Mouse (Mus musculus): ENCODE data around the gene Rwdd3. TPM values are rescaled to one million over a fixed set of nuclear protein-coding genes. Genes with fewer than 3 reads are reported as not detected.

Gene Rwdd3
- polyA plus RNA-seq, 1 experiment from 2014 or later, result 3.9 TPM

GRCm38 (mm10) chr3:121187510-121187909 is 16.0 kb upstream of the Rwdd3 start:
- Histone ChIP-seq H3K27me3 (ENCODE audit: control insufficient read depth, insufficient read depth, low read length) (no peaks in the 10 kb centered on the region), H3K9me3 (ENCODE audit: control insufficient read depth, low read length) (no peaks in the 10 kb centered on the region), H3K36me3 (ENCODE audit: control insufficient read depth, insufficient read depth, low read length) (no peaks in the 10 kb centered on the region), H3K4me1 (ENCODE audit: control insufficient read depth, insufficient read depth, low read length) (no peaks in the 10 kb centered on the region), H3K9ac (ENCODE audit: low read length) (no peak overlapping the region), H3K27ac (ENCODE audit: low read depth, low read length) (no peak overlapping the region), H3K4me2 (no peak overlapping the region), H3K4me3 (ENCODE audit: low read depth, low read length) (no peak overlapping the region)
- ATAC-seq (ENCODE audit: low FRiP score), result no peak
- 88% methylated on average over 7 of the region's 7 CpGs for WGBS
- DNase-seq (ENCODE audit: low spot score, missing footprints), result no peak

DNA sequence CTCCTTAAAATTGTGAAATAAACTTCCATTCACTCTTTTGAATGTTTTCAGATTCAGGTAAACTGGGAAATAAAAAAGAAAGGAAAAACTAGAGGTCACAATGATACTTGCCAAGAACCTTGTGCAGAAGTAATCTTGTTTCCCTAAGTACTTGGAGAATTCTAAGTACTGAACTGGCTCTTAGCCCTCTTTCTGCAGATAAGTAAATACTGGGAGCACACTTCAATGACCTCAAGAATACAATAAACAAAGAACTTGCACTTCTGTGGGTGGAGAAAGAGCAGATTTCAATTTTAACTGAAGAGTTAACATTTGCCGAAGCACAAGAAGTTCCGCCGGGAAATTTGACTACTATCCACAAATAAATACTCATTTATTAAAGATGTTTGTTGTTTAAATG is 15.4 kb upstream of the Rwdd3 start:
- H3K4me2 ChIP-seq, result no peak overlapping the region
- H3K27me3 ChIP-seq (ENCODE audit: control insufficient read depth, insufficient read depth, low read length), result no peaks in the 10 kb centered on the region
- no peaks in the 10 kb centered on the region for H3K4me1 ChIP-seq (ENCODE audit: control insufficient read depth, insufficient read depth, low read length)
- H3K9me3 ChIP-seq (ENCODE audit: control insufficient read depth, low read length), result no peaks in the 10 kb centered on the region
- 86% methylated on average over 3 of the region's 3 CpGs for WGBS
- H3K27ac ChIP-seq (ENCODE audit: low read depth, low read length), result no peak overlapping the region
- ATAC-seq (ENCODE audit: low FRiP score) (no peak), DNase-seq (ENCODE audit: low spot score, missing footprints) (no peak)
- no peaks in the 10 kb centered on the region for H3K36me3 ChIP-seq (ENCODE audit: control insufficient read depth, insufficient read depth, low read length)
- H3K9ac ChIP-seq (ENCODE audit: low read length), result no peak overlapping the region
- H3K4me3 ChIP-seq (ENCODE audit: low read depth, low read length), result no peak overlapping the region

DNA sequence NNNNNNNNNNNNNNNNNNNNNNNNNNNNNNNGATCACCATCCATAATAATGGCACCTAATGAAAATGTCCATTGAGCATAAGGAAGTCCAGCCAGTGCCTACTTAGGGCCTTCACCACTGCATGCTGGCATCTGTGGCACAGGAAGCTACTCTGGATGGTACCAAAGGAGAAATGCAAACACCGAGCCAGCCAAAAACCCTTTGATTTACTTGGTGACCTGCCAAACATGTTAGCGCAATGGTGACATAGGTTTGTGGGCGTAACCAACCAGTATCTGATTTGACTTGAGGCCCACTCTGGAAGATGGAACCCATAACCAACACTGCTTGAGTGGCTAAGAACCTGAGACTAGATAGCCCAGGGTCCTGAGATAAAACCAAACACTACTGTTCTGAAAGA is 13.7 kb upstream of the Rwdd3 start:
- WGBS, result 93% methylated on average over 3 of the region's 3 CpGs
- no peaks in the 10 kb centered on the region for H3K4me1 ChIP-seq (ENCODE audit: control insufficient read depth, insufficient read depth, low read length)
- H3K9me3 ChIP-seq (ENCODE audit: control insufficient read depth, low read length), result no peaks in the 10 kb centered on the region
- H3K27ac ChIP-seq (ENCODE audit: low read depth, low read length), result no peak overlapping the region
- no peak overlapping the region for H3K4me2 ChIP-seq
- no peak overlapping the region for H3K4me3 ChIP-seq (ENCODE audit: low read depth, low read length)
- H3K27me3 ChIP-seq (ENCODE audit: control insufficient read depth, insufficient read depth, low read length), result no peaks in the 10 kb centered on the region
- H3K9ac ChIP-seq (ENCODE audit: low read length), result no peak overlapping the region
- DNase-seq (ENCODE audit: low spot score, missing footprints) (no peak), ATAC-seq (ENCODE audit: low FRiP score) (no peak)
- H3K36me3 ChIP-seq (ENCODE audit: control insufficient read depth, insufficient read depth, low read length), result no peaks in the 10 kb centered on the region

DNA sequence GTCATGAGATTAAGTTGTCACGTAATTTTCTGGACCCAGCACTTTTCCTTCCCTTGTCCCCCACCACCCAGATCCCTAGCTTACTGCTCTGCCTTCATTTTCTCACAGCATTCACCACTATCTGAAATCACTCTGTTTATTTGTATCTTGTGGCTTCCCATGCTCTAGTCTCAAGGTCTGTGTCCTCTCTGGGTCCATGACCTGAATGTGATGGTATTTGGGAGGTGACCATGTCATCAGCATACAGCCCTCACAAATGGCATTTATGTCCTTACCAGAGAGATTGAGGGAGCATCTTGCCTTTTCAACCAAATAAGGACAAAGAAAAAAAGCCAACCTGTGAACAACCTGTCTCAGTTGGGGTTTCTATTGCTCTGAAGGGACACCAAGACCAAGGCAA is 4.5 kb upstream of the Rwdd3 start:
- DNase-seq (ENCODE audit: low spot score, missing footprints) (no peak), ATAC-seq (ENCODE audit: low FRiP score) (no peak)
- WGBS, result 100% methylated on average over 1 of the region's 1 CpGs
- H3K9me3 ChIP-seq (ENCODE audit: control insufficient read depth, low read length), result no peaks in the 10 kb centered on the region
- H3K27ac ChIP-seq (ENCODE audit: low read depth, low read length), result no peak overlapping the region
- H3K9ac ChIP-seq (ENCODE audit: low read length), result no peak overlapping the region
- H3K4me1 ChIP-seq (ENCODE audit: control insufficient read depth, insufficient read depth, low read length), result no peaks in the 10 kb centered on the region
- H3K4me2 ChIP-seq, result no peak overlapping the region
- H3K36me3 ChIP-seq (ENCODE audit: control insufficient read depth, insufficient read depth, low read length), result no peaks in the 10 kb centered on the region
- no peaks in the 10 kb centered on the region for H3K27me3 ChIP-seq (ENCODE audit: control insufficient read depth, insufficient read depth, low read length)
- H3K4me3 ChIP-seq (ENCODE audit: low read depth, low read length), result no peak overlapping the region

DNA sequence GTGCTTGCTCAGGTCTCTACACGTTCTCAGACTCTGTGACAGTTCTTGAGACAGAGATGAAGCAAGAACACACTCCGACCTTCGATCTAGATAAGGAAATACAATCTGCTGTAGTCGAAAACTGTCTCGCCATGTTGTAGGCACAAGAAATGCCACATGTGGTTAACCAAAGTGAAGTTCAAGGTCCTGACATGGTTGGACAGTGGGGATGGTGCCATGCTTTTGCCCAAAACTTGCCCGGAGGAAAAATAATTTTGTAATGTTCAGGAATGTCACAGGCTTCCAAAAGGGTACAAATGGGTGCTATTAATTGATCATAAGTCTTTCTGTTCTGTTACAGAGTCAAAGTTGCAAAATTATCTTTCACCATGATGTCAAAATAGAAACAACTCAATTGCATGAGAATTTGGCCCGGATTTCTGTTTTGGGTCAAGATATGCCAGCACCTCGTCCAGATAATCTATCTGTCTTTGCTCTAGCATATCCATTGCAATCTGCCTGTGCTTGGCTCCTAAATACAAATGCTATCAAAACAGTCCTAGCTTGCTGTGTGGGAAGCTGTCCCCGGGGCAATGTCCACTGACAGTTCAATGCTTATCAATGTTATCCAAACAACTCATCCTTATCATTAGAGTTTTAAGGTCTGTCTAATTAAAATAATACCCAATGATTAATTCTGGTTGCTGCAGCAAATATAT is 2.9 kb upstream of the Rwdd3 start:
- no peaks in the 10 kb centered on the region for H3K36me3 ChIP-seq (ENCODE audit: control insufficient read depth, insufficient read depth, low read length)
- WGBS, result 84% methylated on average over 9 of the region's 9 CpGs
- H3K4me2 ChIP-seq, result no peak overlapping the region
- DNase-seq (ENCODE audit: low spot score, missing footprints) (no peak), ATAC-seq (ENCODE audit: low FRiP score) (no peak)
- H3K9me3 ChIP-seq (ENCODE audit: control insufficient read depth, low read length), result no peaks in the 10 kb centered on the region
- H3K9ac ChIP-seq (ENCODE audit: low read length), result no peak overlapping the region
- no peaks in the 10 kb centered on the region for H3K27me3 ChIP-seq (ENCODE audit: control insufficient read depth, insufficient read depth, low read length)
- no peak overlapping the region for H3K27ac ChIP-seq (ENCODE audit: low read depth, low read length)
- no peaks in the 10 kb centered on the region for H3K4me1 ChIP-seq (ENCODE audit: control insufficient read depth, insufficient read depth, low read length)
- H3K4me3 ChIP-seq (ENCODE audit: low read depth, low read length), result no peak overlapping the region

DNA sequence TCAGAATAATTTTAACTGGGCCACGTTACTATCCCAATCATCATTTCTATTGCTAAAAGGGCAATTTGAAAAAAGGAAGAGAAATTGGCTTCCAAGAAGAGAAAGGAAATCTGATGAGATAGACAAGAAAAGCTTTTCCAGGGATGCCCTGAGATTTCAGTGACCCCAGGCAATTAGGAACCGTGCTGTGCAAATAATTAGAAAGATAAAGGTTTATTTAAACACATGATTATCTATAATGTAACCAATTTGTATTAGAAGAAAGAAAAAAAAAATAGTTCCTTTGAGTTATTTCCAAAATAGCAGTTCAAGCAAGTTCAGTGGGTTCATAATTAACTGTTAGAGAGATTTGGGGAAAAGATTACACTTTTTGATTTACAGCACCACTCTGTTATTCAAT is 1.2 kb upstream of the Rwdd3 start:
- DNase-seq (ENCODE audit: low spot score, missing footprints), result no peak
- H3K4me1 ChIP-seq (ENCODE audit: control insufficient read depth, insufficient read depth, low read length), result no peaks in the 10 kb centered on the region
- H3K27ac ChIP-seq (ENCODE audit: low read depth, low read length), result no peak overlapping the region
- ATAC-seq (ENCODE audit: low FRiP score), result no peak
- H3K9ac ChIP-seq (ENCODE audit: low read length), result no peak overlapping the region
- H3K27me3 ChIP-seq (ENCODE audit: control insufficient read depth, insufficient read depth, low read length), result no peaks in the 10 kb centered on the region
- no peak overlapping the region for H3K4me2 ChIP-seq
- H3K36me3 ChIP-seq (ENCODE audit: control insufficient read depth, insufficient read depth, low read length), result no peaks in the 10 kb centered on the region
- no peak overlapping the region for H3K4me3 ChIP-seq (ENCODE audit: low read depth, low read length)
- 92% methylated on average over 2 of the region's 2 CpGs for whole genome bisulfite sequencing
- H3K9me3 ChIP-seq (ENCODE audit: control insufficient read depth, low read length), result no peaks in the 10 kb centered on the region

DNA sequence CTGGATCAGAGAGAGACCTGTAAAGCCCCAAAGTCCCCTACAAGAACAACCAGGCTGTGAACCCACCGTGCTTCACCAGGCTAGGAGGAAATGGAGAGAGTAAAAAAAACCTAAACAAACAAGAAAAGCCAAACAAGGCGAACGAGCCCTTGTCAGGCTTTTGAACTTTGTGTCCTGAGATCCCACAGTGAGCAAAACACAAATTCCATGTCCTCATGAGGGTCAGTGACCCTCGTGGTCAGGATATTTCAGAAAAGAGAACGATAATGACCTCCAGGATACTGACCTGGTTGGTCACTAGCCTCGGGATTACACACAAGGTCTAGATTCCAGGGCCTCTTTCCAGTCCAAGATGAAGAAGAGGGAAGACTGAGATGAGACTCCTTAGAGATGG is 374 bp upstream of the Rwdd3 start:
- Histone ChIP-seq H3K4me2 (peak overlapping the region; percentile 65), H3K4me3 (ENCODE audit: low read depth, low read length) (no peak overlapping the region), H3K9ac (ENCODE audit: low read length) (peak overlapping the region; percentile 75; the same call in 1 of the 2 replicates), H3K27me3 (ENCODE audit: control insufficient read depth, insufficient read depth, low read length) (no peaks in the 10 kb centered on the region), H3K36me3 (ENCODE audit: control insufficient read depth, insufficient read depth, low read length) (no peaks in the 10 kb centered on the region), H3K4me1 (ENCODE audit: control insufficient read depth, insufficient read depth, low read length) (no peaks in the 10 kb centered on the region), H3K27ac (ENCODE audit: low read depth, low read length) (no peak overlapping the region), H3K9me3 (ENCODE audit: control insufficient read depth, low read length) (no peaks in the 10 kb centered on the region)
- WGBS, result 53% methylated on average over 6 of the region's 6 CpGs
- DNase-seq (ENCODE audit: low spot score, missing footprints) (no peak), ATAC-seq (ENCODE audit: low FRiP score) (peak; percentile 15; the same call in 1 of the 2 replicates)

DNA sequence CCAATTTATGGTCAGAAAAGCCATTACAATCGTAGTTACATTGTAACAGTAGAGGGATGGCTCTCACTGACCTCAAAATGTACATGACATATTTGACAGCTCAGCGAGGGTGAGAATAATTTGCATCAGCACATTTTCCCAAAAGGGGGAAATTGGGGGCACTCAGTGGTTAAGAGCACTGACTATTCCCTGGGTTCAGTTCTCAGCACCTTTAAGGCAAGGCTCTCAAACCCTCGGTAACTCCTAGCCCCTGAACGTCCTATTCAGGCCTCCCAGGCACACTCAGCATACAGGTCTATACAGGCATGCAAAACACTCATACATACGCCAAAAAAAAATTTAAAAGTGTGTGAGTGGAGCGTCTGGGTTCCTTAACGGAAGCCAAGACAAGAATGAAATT is 864 bp downstream of the Rwdd3 start:
- H3K4me3 ChIP-seq (ENCODE audit: low read depth, low read length), result no peak overlapping the region
- H3K9me3 ChIP-seq (ENCODE audit: control insufficient read depth, low read length), result no peaks in the 10 kb centered on the region
- ATAC-seq (ENCODE audit: low FRiP score) (no peak), DNase-seq (ENCODE audit: low spot score, missing footprints) (peak; percentile 83)
- H3K36me3 ChIP-seq (ENCODE audit: control insufficient read depth, insufficient read depth, low read length), result no peaks in the 10 kb centered on the region
- H3K9ac ChIP-seq (ENCODE audit: low read length), result no peak overlapping the region
- H3K27ac ChIP-seq (ENCODE audit: low read depth, low read length), result no peak overlapping the region
- peak overlapping the region; percentile 65; the same call in 1 of the 2 replicates for H3K4me2 ChIP-seq
- no peaks in the 10 kb centered on the region for H3K4me1 ChIP-seq (ENCODE audit: control insufficient read depth, insufficient read depth, low read length)
- WGBS, result 62% methylated on average over 7 of the region's 7 CpGs
- H3K27me3 ChIP-seq (ENCODE audit: control insufficient read depth, insufficient read depth, low read length), result no peaks in the 10 kb centered on the region

- no peaks in the 10 kb centered on the region for H3K27me3 ChIP-seq (ENCODE audit: control insufficient read depth, insufficient read depth, low read length)
- ATAC-seq (ENCODE audit: low FRiP score) (no peak), DNase-seq (ENCODE audit: low spot score, missing footprints) (no peak)
- no peak overlapping the region for H3K27ac ChIP-seq (ENCODE audit: low read depth, low read length)
- no peaks in the 10 kb centered on the region for H3K9me3 ChIP-seq (ENCODE audit: control insufficient read depth, low read length)
- H3K4me1 ChIP-seq (ENCODE audit: control insufficient read depth, insufficient read depth, low read length), result no peaks in the 10 kb centered on the region
- H3K9ac ChIP-seq (ENCODE audit: low read length), result no peak overlapping the region
- H3K36me3 ChIP-seq (ENCODE audit: control insufficient read depth, insufficient read depth, low read length), result no peaks in the 10 kb centered on the region
- H3K4me3 ChIP-seq (ENCODE audit: low read depth, low read length), result no peak overlapping the region
- no peak overlapping the region for H3K4me2 ChIP-seq
- WGBS, result 88% methylated on average over 15 of the region's 15 CpGs
These were observed 2.2 kb downstream of the Rwdd3 start for GRCm38 (mm10) chr3:121169092-121169942.
